Mouse (Mus musculus) spleen, postnatal 14 days (tissue): ENCODE measurements around the gene C2cd4a.

ENCODE experiments used
- DNase-seq, 2 experiments: peaks; one replicate each; pipeline ENCODE4 v3.0.0; 2021 to 2022; ENCODE audit warnings: low spot score in 2 of 2

Gene C2cd4a

DNA sequence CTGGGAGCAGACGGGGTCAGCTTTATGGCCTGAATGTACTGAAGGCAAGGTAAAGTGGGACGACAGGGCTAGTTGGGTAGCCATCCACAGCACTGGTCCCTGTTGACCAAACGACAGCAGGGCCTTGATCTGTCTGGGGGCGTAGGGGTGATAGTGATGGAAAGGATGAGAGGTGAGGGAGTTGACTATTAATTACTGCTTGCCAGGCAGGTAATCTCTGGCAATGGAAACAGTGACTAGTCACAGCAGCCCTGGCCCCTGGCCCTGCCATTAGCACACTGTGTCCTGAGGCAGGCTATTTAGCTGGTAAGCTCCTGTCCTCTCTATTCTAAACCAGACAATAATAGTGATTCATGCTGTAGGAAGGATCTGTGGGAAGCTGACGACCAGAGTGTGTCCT lies 39.7 kb downstream of the C2cd4a start:
- no peak for DNase-seq

DNA sequence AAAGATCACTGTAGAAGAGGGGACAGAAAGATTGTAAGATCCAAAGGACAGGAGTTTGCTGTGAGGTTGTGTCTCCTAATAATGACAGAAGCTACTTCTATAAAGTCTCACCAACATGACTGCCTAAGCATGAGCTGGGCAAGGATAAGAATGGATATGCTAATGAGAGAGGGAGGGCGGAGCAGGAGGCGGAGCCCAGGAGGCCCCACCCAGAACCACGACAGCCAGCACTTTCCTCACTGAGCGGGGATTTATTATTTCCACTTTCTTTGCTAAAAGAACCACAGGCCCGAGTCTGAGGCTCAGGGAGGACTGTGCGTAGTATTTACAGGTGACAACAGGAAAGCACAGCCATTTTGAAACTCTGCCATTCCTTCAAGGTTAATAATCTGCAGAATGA lies 44.5 kb downstream of the C2cd4a start:
- no peak for DNase-seq

DNA sequence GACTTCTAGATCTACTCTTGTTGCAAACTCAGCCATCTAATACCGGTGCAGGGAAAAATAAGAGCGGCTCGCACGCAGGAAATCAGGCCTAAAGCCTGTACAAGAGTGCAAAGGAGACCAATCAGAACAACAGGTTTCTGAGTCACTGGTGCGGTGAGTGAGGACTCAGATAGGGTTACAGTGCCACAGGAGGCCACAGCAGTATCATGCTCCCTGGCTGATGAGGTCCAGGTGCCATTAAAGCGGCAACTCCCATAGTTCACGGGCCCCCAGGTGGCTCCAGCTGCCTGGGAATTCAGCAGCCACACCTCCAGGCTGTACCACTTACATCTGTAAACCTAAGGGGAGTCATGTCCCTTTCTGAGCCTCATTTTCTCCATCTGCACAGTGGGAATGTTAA lies 45.8 kb downstream of the C2cd4a start:
- no peak for DNase-seq

DNA sequence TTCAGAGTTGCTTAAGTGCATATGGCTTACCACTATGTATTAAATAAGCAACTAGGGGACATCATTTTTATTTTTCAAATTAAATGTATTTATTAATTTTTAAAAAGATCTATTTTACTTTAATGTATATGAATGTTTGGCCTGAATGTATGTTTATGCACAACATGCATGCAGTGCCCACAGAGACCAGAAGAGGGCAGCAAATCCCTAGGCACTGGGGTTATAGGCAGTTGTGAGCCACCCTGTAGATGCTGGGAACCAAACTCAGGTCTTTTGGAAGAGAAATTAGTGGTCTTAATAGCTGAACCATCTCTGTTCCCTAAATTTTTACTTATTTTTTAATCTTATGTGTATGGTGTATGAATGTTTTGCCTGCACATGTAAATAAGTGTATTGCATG lies 48.2 kb downstream of the C2cd4a start:
- DNase-seq: no peak

DNA sequence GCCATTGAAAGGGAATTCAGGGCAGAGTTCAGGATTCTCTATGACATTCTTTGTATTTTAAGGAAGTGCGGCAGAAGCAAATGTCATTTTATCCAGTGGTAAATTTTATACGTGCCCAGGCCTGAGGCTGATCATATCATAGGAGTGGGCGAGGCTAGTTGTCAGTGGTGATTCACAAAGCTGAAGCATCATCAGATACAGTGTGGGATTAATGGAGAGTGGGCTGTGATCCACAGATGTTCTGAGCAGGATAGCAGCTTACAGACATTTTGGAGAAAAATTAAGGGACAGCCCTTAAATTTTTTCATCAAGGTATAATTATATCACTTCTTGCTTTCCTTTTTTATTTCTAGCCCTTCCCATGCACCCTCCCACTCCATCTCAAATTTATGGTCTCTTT lies 48.7 kb downstream of the C2cd4a start:
- no peak for DNase-seq

DNA sequence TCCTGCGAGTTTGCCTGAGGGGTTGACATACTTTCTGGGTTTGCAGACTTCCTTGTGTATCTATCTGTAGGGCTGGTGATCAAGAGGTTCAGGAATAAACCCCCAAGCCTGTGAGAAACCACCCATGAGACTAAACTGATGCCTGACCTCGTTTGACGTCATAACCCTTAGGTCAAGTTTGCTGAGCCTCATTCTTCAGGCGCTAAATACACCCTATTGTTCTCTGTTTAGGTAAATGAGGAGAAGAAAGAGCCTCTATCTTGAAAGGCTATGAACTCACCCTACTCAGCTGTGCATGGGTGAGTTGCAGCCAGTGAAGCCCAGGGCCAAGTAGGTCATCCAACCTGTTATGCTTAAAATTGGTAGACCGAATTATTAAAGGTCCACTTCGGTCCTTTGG lies 49.3 kb downstream of the C2cd4a start:
- no peak for DNase-seq
